ENCODE assay signal across 8 mouse cellular contexts in genomic region chr3:153973949-153974760, GRCm38 (mm10). TPM values are rescaled to one million over a fixed set of nuclear protein-coding genes. Genes with fewer than 3 reads are reported as not detected.
A peak's percentile ranks its signal among the peaks of the same experiment; 100 is the strongest.
DNase-seq lines count a peak whose midpoint lies in the region; ATAC-seq and TF ChIP-seq lines count a peak whose summit lies in the region.
"Had no signal": no experiment of that assay in that cellular context is flagged by ENCODE, and none has a peak within 500 bp of the region (broad histone marks: within the 10 kb centered on the region; RNA-seq: fewer than 3 reads in every experiment).

No protein-coding gene starts in this region.

- H3K4me3 ChIP-seq in lung, embryonic 14.5 days (ENCODE audit: low read depth, low read length), result peak overlapping the region; percentile 53
- peak overlapping the region; percentile 55 for H3K4me3 ChIP-seq in intestine, embryonic 14.5 days (ENCODE audit: low read depth, low read length)
- peak overlapping the region; percentile 55 for H3K4me3 ChIP-seq in neural tube, embryonic 11.5 days (ENCODE audit: low read depth, low read length)

- H3K9ac ChIP-seq in lung, embryonic 14.5 days, result peak overlapping the region; percentile 50; the same call in 1 of the 2 replicates
- peak overlapping the region; percentile 48 for H3K9ac ChIP-seq in intestine, embryonic 14.5 days (ENCODE audit: low read length)
- peak overlapping the region; percentile 63; the same call in 1 of the 2 replicates for H3K9ac ChIP-seq in neural tube, embryonic 11.5 days (ENCODE audit: low read length)

- H3K4me1 ChIP-seq in lung, embryonic 14.5 days (ENCODE audit: insufficient read depth), result no peaks in the 10 kb centered on the region
- H3K4me1 ChIP-seq in intestine, embryonic 14.5 days (replicated peaks; ENCODE audit: control insufficient read depth, insufficient read depth, low read length), result peaks cover 6% of the 10 kb centered on the region
- H3K4me1 ChIP-seq in neural tube, embryonic 11.5 days (ENCODE audit: control insufficient read depth, insufficient read depth, low read length), result no peaks in the 10 kb centered on the region

- 6% methylated on average over 20 of the region's 21 CpGs for WGBS in lung, embryonic 14.5 days
- 9% methylated on average over 20 of the region's 21 CpGs for WGBS in intestine, embryonic 14.5 days
- WGBS in neural tube, embryonic 11.5 days, result 3% methylated on average over 21 of the region's 21 CpGs

- peaks cover 30% of the 10 kb centered on the region for H3K27me3 ChIP-seq in lung, embryonic 14.5 days (ENCODE audit: insufficient read depth, low read length)
- H3K27me3 ChIP-seq in intestine, embryonic 14.5 days (replicated peaks; ENCODE audit: control insufficient read depth, insufficient read depth, low read length), result peaks cover 29% of the 10 kb centered on the region
- H3K27me3 ChIP-seq in neural tube, embryonic 11.5 days (ENCODE audit: control insufficient read depth, insufficient read depth, low read length), result peaks cover 10% of the 10 kb centered on the region

- H3K36me3 ChIP-seq in lung, embryonic 14.5 days (ENCODE audit: insufficient read depth), result no peaks in the 10 kb centered on the region
- no peaks in the 10 kb centered on the region for H3K36me3 ChIP-seq in intestine, embryonic 14.5 days (ENCODE audit: control insufficient read depth, insufficient read depth, low read length)
- H3K36me3 ChIP-seq in neural tube, embryonic 11.5 days (ENCODE audit: control insufficient read depth, insufficient read depth, low read length), result no peaks in the 10 kb centered on the region

- no peaks in the 10 kb centered on the region for H3K9me3 ChIP-seq in lung, embryonic 14.5 days (ENCODE audit: low read depth, low read length)
- no peaks in the 10 kb centered on the region for H3K9me3 ChIP-seq in intestine, embryonic 14.5 days (ENCODE audit: control insufficient read depth, low read length)
- no peaks in the 10 kb centered on the region for H3K9me3 ChIP-seq in neural tube, embryonic 11.5 days (ENCODE audit: control insufficient read depth, low read length)

- no peak for DNase-seq in lung, embryonic 14.5 days
- no peak for DNase-seq in lung, postnatal 14 days
- peak; percentile 39 to 50 for DNase-seq in cerebellum, postnatal 36 days
- no peak for DNase-seq in intestine, embryonic 14.5 days (ENCODE audit: low spot score)
- no peak for DNase-seq in neural tube, embryonic 11.5 days (ENCODE audit: low spot score)
- DNase-seq in adrenal gland, postnatal 14 days, result no peak
- DNase-seq in lung, adult 18-20 months, result no peak

- no peak for TF ChIP-seq CTCF in lung, embryonic 14.5 days (IDR thresholded peaks at IDR 0.05; ENCODE audit: low read depth)

- no peak overlapping the region for H3K27ac ChIP-seq in lung, embryonic 14.5 days (ENCODE audit: low read depth)
- no peak overlapping the region for H3K27ac ChIP-seq in intestine, embryonic 14.5 days (ENCODE audit: low read depth)
- no peak overlapping the region for H3K27ac ChIP-seq in neural tube, embryonic 11.5 days (ENCODE audit: low read depth, low read length)
- H3K27ac ChIP-seq: macrophage had no signal

- no peak for ATAC-seq in lung, embryonic 14.5 days (ENCODE audit: insufficient read depth)
- ATAC-seq in intestine, embryonic 14.5 days (replicated peaks; ENCODE audit: low FRiP score, low TSS enrichment, low read depth), result no peak
- peak; percentile 49; the same call in 1 of the 2 replicates for ATAC-seq in neural tube, embryonic 11.5 days (ENCODE audit: insufficient read depth, low FRiP score, low TSS enrichment)

- H3K4me2 ChIP-seq in lung, embryonic 14.5 days, result peak overlapping the region; percentile 95
- peak overlapping the region; percentile 98 for H3K4me2 ChIP-seq in intestine, embryonic 14.5 days (ENCODE audit: low read length)
- peak overlapping the region; percentile 63 for H3K4me2 ChIP-seq in neural tube, embryonic 11.5 days (ENCODE audit: low read depth)

RNA-seq across cellular contexts. Expression of gene Slc44a5, which starts 0.9 kb away (rescaled TPM):
- polyA plus RNA-seq in lung, embryonic 14.5 days (2014; fragmentation: Nextera tagmentation; extraction: Ambion mirVana), result 0.29 and 0.53 TPM in 2 replicates
- polyA plus RNA-seq in intestine, embryonic 14.5 days (2014; fragmentation: Nextera tagmentation; extraction: Ambion mirVana), result 1.5 TPM in 2 replicates
- 3.2 and 3.7 TPM in 2 replicates for polyA plus RNA-seq in neural tube, embryonic 11.5 days (2014; fragmentation: Nextera tagmentation; extraction: Ambion mirVana)
- 0.19 and 0.22 TPM in 2 replicates for total RNA-seq in adrenal gland, postnatal 14 days (2021)
- polyA plus RNA-seq: macrophage had no signal

RNA-seq across cellular contexts. Expression of gene Acadm, which starts 29.7 kb away (rescaled TPM):
- 45.7 and 47.6 TPM in 2 replicates for polyA plus RNA-seq in lung, embryonic 14.5 days (2014; fragmentation: Nextera tagmentation; extraction: Ambion mirVana)
- 82.6 and 84.6 TPM in 2 replicates for polyA plus RNA-seq in intestine, embryonic 14.5 days (2014; fragmentation: Nextera tagmentation; extraction: Ambion mirVana)
- polyA plus RNA-seq in neural tube, embryonic 11.5 days (2014; fragmentation: Nextera tagmentation; extraction: Ambion mirVana), result 53.0 and 58.3 TPM in 2 replicates
- total RNA-seq in adrenal gland, postnatal 14 days (2021), result 1,143 and 1,198 TPM in 2 replicates

Comparison
In these comparisons a context has a peak if more than half of its experiments do, and no peak if none do; other contexts are left out.
1. DNase-seq: peak in cerebellum, postnatal 36 days (2 of 2); none in lung, embryonic 14.5 days (single experiment), lung, postnatal 14 days (single experiment), intestine, embryonic 14.5 days (single experiment), neural tube, embryonic 11.5 days (single experiment), adrenal gland, postnatal 14 days (single experiment) and lung, adult 18-20 months (0 of 2).
2. Peak in every context shown above with its lines, with median percentiles within 50 percentile points of each other: H3K4me2 ChIP-seq, H3K4me3 ChIP-seq and H3K9ac ChIP-seq.